Mouse (Mus musculus): ENCODE results near the gene Cnksr1.

The Cnksr1 gene

DNA sequence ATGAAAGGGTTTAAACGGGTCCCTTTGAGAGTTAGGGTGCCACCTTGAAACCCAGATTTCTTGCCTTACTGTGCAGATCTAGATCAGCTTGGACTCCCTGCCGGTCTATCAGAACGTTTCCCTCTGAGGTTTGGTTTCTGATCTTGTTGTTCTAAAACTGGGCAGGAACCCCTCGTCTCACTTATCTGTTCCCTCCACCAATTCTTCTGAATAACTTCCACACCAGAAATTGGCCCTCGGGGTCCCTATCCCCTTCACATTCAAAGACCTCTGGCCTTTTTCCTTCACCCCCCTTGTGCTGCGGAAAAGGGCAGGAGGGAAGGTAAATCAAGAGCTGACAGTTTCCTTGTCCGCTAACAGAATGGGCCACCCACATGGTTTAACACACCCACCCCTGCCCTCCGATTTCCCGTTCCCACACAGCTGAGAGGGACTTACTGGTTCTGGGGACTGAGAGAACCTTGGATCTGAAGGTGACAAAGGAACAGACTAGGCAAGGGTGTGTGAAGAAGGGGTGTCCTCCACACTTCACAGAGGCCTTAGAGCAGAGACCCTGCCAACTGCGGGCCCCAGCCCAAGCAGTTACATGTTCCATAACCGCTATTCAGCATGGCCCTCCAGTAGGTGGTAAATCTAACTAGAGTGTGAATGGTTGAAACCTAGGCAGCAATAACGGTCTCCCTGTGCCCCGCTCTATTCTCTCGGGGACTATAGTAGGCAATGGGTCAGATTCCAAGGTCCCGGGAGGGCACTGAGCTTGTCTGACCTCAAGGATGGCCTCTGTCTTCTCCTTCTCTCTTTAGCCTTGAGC, 14.9 kb upstream of the Cnksr1 start:
- 48% methylated on average over 15 of the region's 15 CpGs for WGBS

GRCm38 (mm10) chr4:134252131-134252910, 14.1 kb upstream of the Cnksr1 start:
- 27% methylated on average over 22 of the region's 22 CpGs for WGBS

- WGBS: 2% methylated on average over 91 of the region's 91 CpGs
Measured at GRCm38 (mm10) chr4:134251241-134252130, 13.3 kb upstream of the Cnksr1 start.

GRCm38 (mm10) chr4:134250930-134251240, 12.7 kb upstream of the Cnksr1 start:
- 3% methylated on average over 10 of the region's 10 CpGs for WGBS

DNA sequence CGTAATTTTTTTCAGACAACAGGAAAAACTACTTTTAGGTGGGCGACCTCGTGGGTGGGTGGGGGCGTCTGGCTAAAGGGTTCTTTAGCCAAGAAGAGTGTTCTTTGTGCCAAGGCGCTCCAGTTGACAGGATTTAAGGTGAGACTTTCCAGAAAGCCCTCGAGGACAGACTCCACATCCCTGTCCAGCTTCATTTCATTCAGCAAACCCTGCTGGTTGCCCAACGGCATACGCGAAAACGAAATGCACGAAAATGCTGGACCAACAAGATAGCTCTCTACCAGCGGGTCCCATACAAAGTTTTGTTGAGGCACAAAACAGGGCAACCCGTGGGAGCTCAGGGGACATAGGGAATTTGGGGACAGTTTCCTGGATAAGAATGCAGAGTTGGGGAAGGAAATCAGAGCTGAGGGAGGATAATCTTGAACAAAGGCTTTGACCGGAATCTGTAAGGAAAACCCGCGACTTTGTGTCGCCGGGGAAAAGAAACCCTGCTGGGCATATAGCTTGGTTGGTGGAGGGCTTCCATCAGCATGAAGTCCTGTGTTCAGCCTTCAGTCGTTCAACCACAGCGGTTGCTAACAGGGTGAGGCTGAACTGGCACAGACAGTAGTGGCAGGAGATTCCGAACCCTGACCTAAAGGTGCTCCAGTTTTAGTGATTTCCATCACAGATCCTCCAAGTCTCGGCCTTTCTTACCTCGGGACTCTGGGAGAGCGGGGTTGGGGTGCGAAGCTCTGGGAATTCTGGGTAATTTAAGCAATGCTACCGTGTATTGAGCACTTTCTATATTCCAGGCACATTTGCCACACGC, 12.1 kb upstream of the Cnksr1 start:
- WGBS: 7% methylated on average over 27 of the region's 27 CpGs

DNA sequence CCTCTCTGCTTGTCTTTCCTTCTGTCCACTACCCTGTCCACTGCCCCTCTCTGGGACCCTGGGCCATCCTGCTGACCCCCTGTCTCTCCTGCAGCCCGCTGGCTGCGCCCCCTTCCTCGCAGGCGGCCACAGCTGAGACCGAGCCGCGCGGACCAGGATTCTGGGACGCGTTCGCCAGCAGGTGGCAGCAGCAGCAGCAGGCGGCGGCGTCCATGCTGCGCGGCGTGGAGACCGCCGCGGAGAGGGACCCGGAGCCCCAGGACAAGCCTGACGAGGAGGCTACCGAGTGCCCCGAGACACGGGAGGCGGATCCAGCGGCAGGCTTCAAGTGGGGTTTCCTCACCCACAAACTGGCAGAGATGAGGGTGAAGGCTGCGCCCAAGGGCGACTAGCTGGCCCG, 11.5 kb upstream of the Cnksr1 start:
- WGBS: 2% methylated on average over 30 of the region's 30 CpGs

DNA sequence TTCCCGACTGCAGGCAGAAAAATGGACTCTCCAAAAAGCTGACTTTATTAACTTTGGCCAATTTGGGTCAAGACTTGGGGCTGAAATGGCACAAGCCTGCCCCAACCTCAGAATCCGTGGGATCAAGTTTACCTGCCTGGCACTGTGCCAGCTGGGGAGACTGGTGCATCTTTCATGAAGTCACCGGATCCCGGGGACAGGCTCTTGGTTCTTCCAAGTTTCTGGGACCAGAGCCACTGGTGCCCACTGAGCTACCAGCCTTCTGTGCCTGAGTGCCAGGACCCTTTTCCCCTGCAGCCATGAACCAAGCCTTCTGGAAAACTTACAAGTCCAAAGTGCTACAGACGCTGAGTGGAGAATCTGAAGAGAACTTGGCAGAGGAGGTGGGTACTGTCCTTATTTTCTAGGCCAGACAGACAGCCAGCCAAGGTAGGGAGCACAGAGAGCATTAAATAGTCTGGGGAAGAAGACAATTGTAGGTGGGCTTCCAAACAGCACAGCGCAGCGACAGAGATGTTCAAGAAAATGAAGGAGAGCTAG, 8.6 kb upstream of the Cnksr1 start, which contains the start of gene Gm30191:
Gene Gm30191, plus strand, starts transcription at position 217 of the 540 bp plus-strand sequence.
- WGBS: 65% methylated on average over 7 of the region's 7 CpGs

DNA sequence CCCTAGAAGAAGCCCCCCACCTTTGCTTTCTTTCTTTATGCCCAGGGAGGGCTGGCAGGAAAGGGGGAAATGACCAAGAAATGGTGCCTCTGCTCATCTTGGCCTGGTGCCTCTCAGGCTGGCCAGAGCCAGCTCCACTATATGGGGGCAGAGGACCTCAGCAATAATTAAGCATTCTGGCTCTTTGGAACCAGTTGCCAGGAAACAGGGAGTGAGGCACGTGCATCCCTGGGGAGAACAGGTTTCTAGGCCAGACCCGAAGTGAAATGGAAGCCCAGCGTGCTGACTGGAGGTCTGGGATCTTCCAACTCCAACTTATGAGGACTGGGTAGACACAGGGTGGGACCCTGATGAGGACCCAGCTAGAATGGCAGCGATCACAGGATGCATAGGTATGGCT, 8.1 kb upstream of the Cnksr1 start:
- WGBS: 49% methylated on average over 4 of the region's 4 CpGs

DNA sequence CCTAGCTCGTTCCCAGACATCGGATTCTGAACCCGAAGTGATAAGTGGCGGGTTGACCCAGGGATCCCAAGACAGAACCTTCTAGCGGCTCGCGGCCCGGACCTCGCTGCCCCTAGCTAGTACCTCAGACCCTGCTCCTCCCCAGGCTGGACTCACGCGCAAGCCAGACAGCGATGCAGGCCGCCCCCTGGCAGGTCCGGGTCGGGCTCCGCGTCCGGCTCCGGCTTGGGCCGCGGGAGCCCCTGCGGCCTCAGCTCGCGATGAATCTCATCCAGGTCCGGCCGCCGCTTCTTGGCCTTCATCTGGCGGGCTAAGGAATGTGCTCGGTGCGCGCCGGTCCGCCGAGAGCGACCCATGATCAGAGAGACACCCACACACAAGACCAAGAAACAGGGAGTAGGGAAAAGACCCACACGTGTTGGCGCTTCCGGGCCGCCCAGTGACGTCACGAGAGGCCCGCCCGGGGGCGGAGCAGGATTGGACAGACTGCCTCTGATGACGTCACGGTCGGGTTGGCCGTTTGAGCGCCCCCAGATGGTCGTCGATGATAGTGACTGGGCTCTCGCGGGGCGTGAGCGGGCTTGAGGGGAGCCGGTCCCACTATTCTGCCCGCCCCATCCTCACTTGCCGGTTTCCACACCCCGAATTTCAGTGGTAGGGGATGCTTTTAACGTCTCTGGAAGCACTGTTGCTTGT, 7.1 kb upstream of the Cnksr1 start, which contains the start of gene Zfp593:
Gene Zfp593, minus strand, starts transcription at position 445 of the 696 bp plus-strand sequence.
- under 1% methylated on average over 60 of the region's 60 CpGs for WGBS

GRCm38 (mm10) chr4:134243516-134244250, 5.5 kb upstream of the Cnksr1 start, which contains the start of gene E130218I03Rik:
TSS of gene E130218I03Rik (plus strand) at chr4:134243662.
- 96% methylated on average over 17 of the region's 17 CpGs for WGBS

DNA sequence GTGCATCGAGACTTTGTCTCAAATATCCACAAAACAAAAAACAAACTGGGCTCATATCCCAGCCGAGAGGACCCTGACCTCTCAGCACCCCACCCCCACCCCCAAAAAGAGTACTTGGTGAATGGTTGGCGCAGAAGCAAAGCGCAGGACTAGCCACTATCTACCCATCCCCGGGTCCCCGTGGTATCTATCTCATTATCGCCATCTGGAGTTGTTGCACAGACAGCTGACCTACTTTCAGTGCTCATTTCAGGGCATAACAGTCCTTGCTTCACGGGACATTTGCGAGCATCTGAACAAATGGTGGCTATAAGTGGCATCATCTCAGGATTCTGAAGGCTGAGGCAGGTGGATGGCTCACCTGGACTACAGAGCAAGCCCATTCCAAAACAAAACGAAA, 487 bp upstream of the Cnksr1 start:
- WGBS: 9% methylated on average over 10 of the region's 10 CpGs

DNA sequence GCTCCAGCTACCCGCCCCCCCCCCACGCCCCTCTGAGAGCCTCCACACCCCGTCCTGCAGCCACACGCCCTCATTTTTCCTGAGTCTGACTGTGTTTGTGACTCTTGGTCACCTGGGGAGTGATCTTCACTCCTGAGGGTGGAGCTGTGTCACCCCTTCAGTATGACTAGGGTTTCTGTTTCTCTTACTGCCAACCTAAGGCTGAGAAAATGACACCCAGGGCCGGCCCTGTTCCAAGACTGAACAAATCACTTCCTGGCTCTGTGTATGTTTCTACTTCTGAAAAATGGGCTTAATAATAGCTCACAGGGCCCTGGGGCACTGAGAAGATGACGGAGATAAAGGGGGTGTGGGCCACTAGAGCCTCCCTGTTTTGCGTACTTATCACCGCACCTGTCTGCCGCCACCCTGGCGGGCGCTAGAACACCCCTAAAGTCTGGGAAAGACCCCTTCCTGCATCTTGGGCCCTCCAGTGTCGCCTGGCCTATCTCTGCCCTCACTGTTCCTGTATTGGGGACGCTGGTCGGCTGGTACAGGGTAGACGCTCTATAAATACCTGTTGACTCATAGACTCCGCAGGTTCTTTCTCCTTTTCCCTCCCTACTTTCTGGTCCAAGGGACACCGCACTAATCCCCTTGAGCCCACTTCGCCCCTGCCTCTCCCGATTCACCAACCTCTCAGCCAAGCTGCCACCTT, 469 bp downstream of the Cnksr1 start:
- WGBS: 52% methylated on average over 19 of the region's 19 CpGs

DNA sequence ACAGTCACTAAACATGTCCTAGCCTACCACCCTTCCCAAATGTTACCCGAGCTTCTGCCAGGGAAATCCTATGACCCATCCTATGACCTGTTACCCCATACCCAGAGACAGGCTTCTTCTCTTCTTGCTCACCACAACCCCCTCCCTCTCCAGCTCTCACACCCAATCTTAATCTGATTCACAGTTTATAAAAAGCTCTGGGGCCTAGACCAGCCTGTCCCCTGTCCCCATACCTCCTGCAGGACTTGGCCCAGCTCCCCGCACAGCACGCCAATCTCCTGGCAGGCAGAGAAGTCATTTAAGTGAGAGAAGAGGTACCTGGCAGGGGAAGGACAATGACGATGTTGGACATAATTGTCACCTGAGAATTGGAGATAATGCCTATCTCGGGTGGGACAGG, 3.3 kb downstream of the Cnksr1 start:
- 88% methylated on average over 5 of the region's 5 CpGs for WGBS

DNA sequence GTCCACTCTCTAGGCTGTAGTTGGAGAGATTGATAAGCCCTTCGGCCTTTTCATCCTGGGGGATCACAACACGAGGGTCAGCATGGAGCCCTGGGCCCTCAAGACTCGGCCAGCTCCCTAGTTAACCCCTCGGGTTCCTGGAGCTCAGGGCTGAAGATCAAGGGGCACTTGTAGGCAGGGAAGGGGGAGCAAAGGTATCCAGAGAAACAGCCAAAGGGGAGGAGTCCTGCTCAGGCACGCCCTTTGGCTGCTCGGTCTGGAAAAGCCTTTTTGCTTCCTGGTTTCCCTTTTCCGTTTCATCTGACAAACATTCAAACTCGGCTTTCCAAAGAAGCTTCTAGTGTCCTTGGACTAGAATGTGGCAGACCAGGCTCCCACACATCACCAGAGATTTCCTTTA, 7.8 kb downstream of the Cnksr1 start:
- 61% methylated on average over 8 of the region's 8 CpGs for WGBS

DNA sequence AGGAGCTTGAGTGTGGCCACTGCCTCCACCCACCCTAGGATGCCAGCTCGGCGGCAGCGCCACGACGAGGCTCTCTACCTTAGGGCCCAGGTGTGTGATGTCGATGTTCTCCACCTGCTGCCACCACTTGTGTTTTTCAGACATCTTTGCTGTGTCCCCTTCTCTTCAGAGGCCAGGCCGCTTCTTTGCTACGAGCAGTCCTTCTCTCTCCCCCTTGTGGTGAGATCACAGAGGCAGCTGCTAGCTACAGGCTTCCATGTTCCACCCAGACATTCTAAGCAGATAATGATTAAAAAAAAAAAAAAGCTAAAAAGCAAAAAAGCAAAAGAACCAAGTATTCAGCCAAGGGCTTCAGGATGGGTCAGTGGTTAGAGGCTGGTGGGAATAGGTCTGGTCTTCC, 11.0 kb downstream of the Cnksr1 start, which contains the start of gene Catsper4:
Gene Catsper4, minus strand, starts transcription at position 190 of the 400 bp plus-strand sequence.
- 74% methylated on average over 8 of the region's 8 CpGs for WGBS

DNA sequence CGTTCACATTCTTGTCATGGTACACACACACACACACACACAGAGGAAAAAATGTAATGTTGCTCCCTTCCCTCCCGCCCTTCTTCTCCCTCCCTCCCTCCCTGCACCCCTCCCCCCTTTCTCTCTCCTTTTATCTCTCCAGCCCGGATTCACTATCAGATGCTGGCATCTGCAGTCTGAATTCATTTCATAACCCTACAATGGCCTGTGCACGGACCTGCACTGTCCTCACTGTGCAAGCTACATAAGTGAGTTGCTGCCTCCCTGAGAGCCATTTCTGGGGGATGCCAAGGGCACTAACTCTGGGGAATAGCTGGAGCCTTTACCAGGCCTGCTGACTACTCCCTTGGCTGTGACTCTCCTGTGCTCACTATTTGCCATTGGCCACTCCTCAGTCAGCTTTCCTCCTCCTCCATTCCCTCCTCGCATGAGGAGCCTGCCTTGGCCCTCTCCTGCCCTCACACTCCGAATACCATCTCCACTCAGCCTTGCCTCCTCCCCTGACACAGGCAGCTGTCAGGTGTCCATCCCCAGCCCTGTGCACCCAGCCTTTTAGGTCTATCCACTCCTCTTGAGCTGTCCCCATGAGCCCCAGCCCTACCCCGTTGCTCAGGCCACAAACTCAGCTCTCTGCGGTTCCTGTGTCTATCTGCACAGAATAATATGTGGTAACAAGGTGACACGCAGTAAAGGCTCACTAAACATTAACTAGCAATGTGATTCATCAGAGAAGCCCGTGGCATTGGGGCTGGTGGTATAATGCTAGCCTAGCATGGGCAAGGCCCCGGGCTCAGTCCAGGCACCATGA, 15.2 kb downstream of the Cnksr1 start:
- 75% methylated on average over 11 of the region's 11 CpGs for WGBS

DNA sequence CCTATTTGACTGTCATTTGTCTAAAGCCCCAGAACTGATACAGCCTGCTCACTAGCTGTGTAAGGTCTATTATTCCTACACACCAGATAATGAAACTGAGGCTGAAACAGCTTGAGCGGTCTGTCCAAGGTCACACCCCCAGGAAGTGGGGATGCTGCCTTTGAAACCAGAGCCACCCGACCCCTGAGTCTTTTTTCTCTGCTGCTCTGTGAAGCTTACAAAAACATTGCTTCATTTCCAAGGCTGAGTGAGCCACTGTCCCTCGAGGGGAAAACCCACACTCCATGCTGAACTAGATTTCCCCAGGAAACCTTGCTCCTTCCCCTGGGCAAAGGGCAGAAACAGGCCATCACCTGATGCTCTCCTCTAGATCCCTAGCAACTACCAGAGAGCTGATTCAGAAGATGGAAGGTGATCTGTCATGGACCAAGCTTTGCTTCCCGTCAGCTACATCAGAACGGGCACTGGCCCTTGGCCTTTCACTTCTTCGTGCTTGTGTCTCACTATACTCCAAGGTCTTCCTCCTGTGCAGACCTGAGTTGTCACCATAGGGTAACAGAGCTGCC, 31.6 kb downstream of the Cnksr1 start:
- 73% methylated on average over 6 of the region's 6 CpGs for WGBS

Measured in cerebral cortex, adult 2 months (tissue).